In the genomic region with DNA sequence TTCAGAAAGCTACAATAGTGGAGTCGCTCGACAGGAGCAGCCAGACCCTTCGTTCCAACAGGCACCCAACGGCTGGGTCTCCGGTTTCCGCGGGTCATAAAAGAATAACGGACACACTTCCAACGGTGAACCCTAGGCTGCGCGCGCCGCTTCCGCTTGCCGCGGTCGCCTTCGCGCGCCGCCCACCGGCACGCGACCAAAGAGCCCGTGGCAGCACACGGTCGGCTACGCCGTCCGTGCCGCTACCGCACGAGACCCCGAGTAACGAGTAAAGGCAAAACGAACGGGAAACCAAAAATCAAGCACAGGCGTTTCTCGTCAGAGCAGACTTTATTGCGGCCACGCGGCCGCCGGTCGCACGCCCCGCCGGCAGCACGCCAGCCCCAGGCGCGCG, we compare ENCODE assay signal across 8 mouse cellular contexts. TPM values are rescaled to one million over a fixed set of nuclear protein-coding genes. Genes with fewer than 3 reads are reported as not detected.
DNase-seq lines count a peak whose midpoint lies in the region; ATAC-seq and TF ChIP-seq lines count a peak whose summit lies in the region.

No protein-coding gene starts in this region.

- H3K9me3 ChIP-seq in erythroblast, embryonic 14.5 days (ENCODE audit: control insufficient read depth, low read length), result no peaks in the 10 kb centered on the region
- no peaks in the 10 kb centered on the region for H3K9me3 ChIP-seq in heart, embryonic 13.5 days
- H3K9me3 ChIP-seq in liver, postnatal 0 days (ENCODE audit: low read length), result no peaks in the 10 kb centered on the region
- no peaks in the 10 kb centered on the region for H3K9me3 ChIP-seq in neural tube, embryonic 13.5 days

- H3K4me3 ChIP-seq in erythroblast, embryonic 14.5 days (replicated peaks), result peak overlapping the region; percentile 99
- peak overlapping the region; percentile 96 for H3K4me3 ChIP-seq in heart, embryonic 13.5 days
- peak overlapping the region; percentile 98 for H3K4me3 ChIP-seq in liver, postnatal 0 days (ENCODE audit: low read depth, low read length)
- peak overlapping the region; percentile 100 for H3K4me3 ChIP-seq in neural tube, embryonic 13.5 days
- H3K4me3 ChIP-seq in testis, adult 2 months (ENCODE audit: control insufficient read depth, low read depth, low read length), result peak overlapping the region; percentile 95

- H3K4me1 ChIP-seq in erythroblast, embryonic 14.5 days (ENCODE audit: control insufficient read depth), result peaks cover 67% of the 10 kb centered on the region
- H3K4me1 ChIP-seq in heart, embryonic 13.5 days, result peaks cover 38% of the 10 kb centered on the region
- peaks cover 23% of the 10 kb centered on the region for H3K4me1 ChIP-seq in liver, postnatal 0 days (ENCODE audit: insufficient read depth)
- H3K4me1 ChIP-seq in neural tube, embryonic 13.5 days (replicated peaks), result peaks cover 40% of the 10 kb centered on the region
- peaks cover 4% of the 10 kb centered on the region; the same call in 1 of the 2 replicates for H3K4me1 ChIP-seq in testis, adult 2 months (ENCODE audit: control insufficient read depth, insufficient read depth, low read length)

- no peaks in the 10 kb centered on the region for H3K27me3 ChIP-seq in erythroblast, embryonic 14.5 days (ENCODE audit: control insufficient read depth)
- no peaks in the 10 kb centered on the region for H3K27me3 ChIP-seq in heart, embryonic 13.5 days (replicated peaks)
- H3K27me3 ChIP-seq in liver, postnatal 0 days (ENCODE audit: insufficient read depth, low read length), result no peaks in the 10 kb centered on the region
- H3K27me3 ChIP-seq in neural tube, embryonic 13.5 days, result no peaks in the 10 kb centered on the region
- no peaks in the 10 kb centered on the region for H3K27me3 ChIP-seq in testis, adult 2 months (ENCODE audit: control insufficient read depth, insufficient read depth, low read length)

- peak; percentile 61 for TF ChIP-seq POLR2A in testis, adult 2 months (IDR thresholded peaks at IDR 0.05; ENCODE audit: control insufficient read depth, low read depth, low read length)

- TF ChIP-seq CTCF in liver, postnatal 0 days (IDR thresholded peaks at IDR 0.05; ENCODE audit: low read depth), result peak; percentile 24
- no peak for TF ChIP-seq CTCF in testis, adult 2 months (IDR thresholded peaks at IDR 0.05; ENCODE audit: control insufficient read depth, insufficient read depth, insufficient replicate concordance, low read depth, low read length)

- DNase-seq in CD8-positive naive resting alpha-beta T cell, adult 2 months (ENCODE audit: low read depth in 2 of 2, low spot score in 2 of 2), result peak; percentile 60 to 67
- peak; percentile 56 for DNase-seq in brain, embryonic 18.5 days (ENCODE audit: low read depth, low spot score)
- DNase-seq in kidney, postnatal 25 days, result peak; percentile 86 to 91
- peak; percentile 90 for DNase-seq in liver, postnatal 0 days

- peaks cover 30% of the 10 kb centered on the region for H3K36me3 ChIP-seq in erythroblast, embryonic 14.5 days (ENCODE audit: control insufficient read depth)
- H3K36me3 ChIP-seq in heart, embryonic 13.5 days, result 0 out of 2 replicates have a peak, but pooled peaks cover 7% of the 10 kb centered on the region
- no peaks in the 10 kb centered on the region for H3K36me3 ChIP-seq in liver, postnatal 0 days (replicated peaks; ENCODE audit: insufficient read depth, low read length)
- no peaks in the 10 kb centered on the region for H3K36me3 ChIP-seq in neural tube, embryonic 13.5 days
- H3K36me3 ChIP-seq in testis, adult 2 months (ENCODE audit: control insufficient read depth, insufficient read depth, low read length), result no peaks in the 10 kb centered on the region

- peak overlapping the region; percentile 77 for H3K4me2 ChIP-seq in heart, embryonic 13.5 days
- H3K4me2 ChIP-seq in liver, postnatal 0 days (ENCODE audit: low read depth, low read length), result peak overlapping the region; percentile 63
- peak overlapping the region; percentile 63 for H3K4me2 ChIP-seq in neural tube, embryonic 13.5 days

- peak overlapping the region; percentile 94 for H3K9ac ChIP-seq in heart, embryonic 13.5 days
- peak overlapping the region; percentile 91 for H3K9ac ChIP-seq in liver, postnatal 0 days (replicated peaks)
- H3K9ac ChIP-seq in neural tube, embryonic 13.5 days, result peak overlapping the region; percentile 86

- ATAC-seq in heart, embryonic 13.5 days (ENCODE audit: extremely low read depth, insufficient number of reproducible peaks, low FRiP score, low TSS enrichment), result no peak
- ATAC-seq in liver, postnatal 0 days, result peak; percentile 52
- ATAC-seq in neural tube, embryonic 13.5 days (ENCODE audit: low read depth), result peak; percentile 24

- H3K27ac ChIP-seq in heart, embryonic 13.5 days (replicated peaks), result peak overlapping the region; percentile 99
- H3K27ac ChIP-seq in liver, postnatal 0 days (ENCODE audit: low read depth), result peak overlapping the region; percentile 100
- peak overlapping the region; percentile 98 for H3K27ac ChIP-seq in neural tube, embryonic 13.5 days (replicated peaks)
- H3K27ac ChIP-seq in testis, adult 2 months (ENCODE audit: control insufficient read depth, insufficient read depth, low read depth, low read length), result peak overlapping the region; percentile 90

- whole genome bisulfite sequencing in heart, embryonic 13.5 days, result under 1% methylated on average over 52 of the region's 52 CpGs
- under 1% methylated on average over 52 of the region's 52 CpGs for WGBS in liver, postnatal 0 days (ENCODE audit: insufficient replicate concordance)
- WGBS in neural tube, embryonic 13.5 days, result under 1% methylated on average over 52 of the region's 52 CpGs

- TF ChIP-seq EP300 in liver, postnatal 0 days (IDR thresholded peaks at IDR 0.05; ENCODE audit: low read depth), result peak; percentile 61; the same call in 1 of the 2 replicates

RNA-seq across cellular contexts. Expression of gene Yy1, which starts 0.6 kb away (rescaled TPM):
- polyA plus RNA-seq in erythroblast, embryonic 14.5 days (2012), result 3.0 and 3.3 TPM in 2 replicates
- 9.8 and 11.7 TPM in 2 replicates for polyA plus RNA-seq in heart, embryonic 13.5 days (2015; fragmentation: Nextera tagmentation; extraction: Ambion mirVana)
- polyA plus RNA-seq in liver, postnatal 0 days (2015; fragmentation: Nextera tagmentation; extraction: Ambion mirVana), result 5.3 and 5.9 TPM in 2 replicates
- 13.5 and 14.2 TPM in 2 replicates for polyA plus RNA-seq in neural tube, embryonic 13.5 days (2015; fragmentation: Nextera tagmentation; extraction: Ambion mirVana)
- 6.9 and 7.8 TPM in 2 replicates for polyA plus RNA-seq in testis, adult 2 months (2012; rRNA removed)

RNA-seq across cellular contexts. Expression of gene Slc25a29, which starts 43.5 kb away (rescaled TPM):
- 0.02 TPM in 1 of 2 replicates, not detected in the other for polyA plus RNA-seq in erythroblast, embryonic 14.5 days (2012)
- 3.3 and 3.4 TPM in 2 replicates for polyA plus RNA-seq in heart, embryonic 13.5 days (2015; fragmentation: Nextera tagmentation; extraction: Ambion mirVana)
- 3.5 and 5.8 TPM in 2 replicates for polyA plus RNA-seq in liver, postnatal 0 days (2015; fragmentation: Nextera tagmentation; extraction: Ambion mirVana)
- 16.5 and 18.4 TPM in 2 replicates for polyA plus RNA-seq in neural tube, embryonic 13.5 days (2015; fragmentation: Nextera tagmentation; extraction: Ambion mirVana)
- polyA plus RNA-seq in testis, adult 2 months (2012; rRNA removed), result 2.8 and 4.4 TPM in 2 replicates

RNA-seq across cellular contexts. Expression of gene Slc25a47, which starts 43.7 kb away (rescaled TPM):
- 0.19 and 0.22 TPM in 2 replicates for polyA plus RNA-seq in erythroblast, embryonic 14.5 days (2012)
- 5.8 and 5.9 TPM in 2 replicates for polyA plus RNA-seq in heart, embryonic 13.5 days (2015; fragmentation: Nextera tagmentation; extraction: Ambion mirVana)
- polyA plus RNA-seq in liver, postnatal 0 days (2015; fragmentation: Nextera tagmentation; extraction: Ambion mirVana), result 481 and 632 TPM in 2 replicates
- polyA plus RNA-seq in neural tube, embryonic 13.5 days (2015; fragmentation: Nextera tagmentation; extraction: Ambion mirVana), result 12.1 and 12.3 TPM in 2 replicates
- 6.8 and 7.8 TPM in 2 replicates for polyA plus RNA-seq in testis, adult 2 months (2012; rRNA removed)

Comparison
In these comparisons a context has a peak if more than half of its experiments do, and no peak if none do; other contexts are left out.
1. RNA of gene Slc25a47, which starts 43.7 kb away (polyA plus RNA-seq): 481 to 632 TPM in liver, postnatal 0 days; 12.1 to 12.3 TPM in neural tube, embryonic 13.5 days, 6.8 to 7.8 TPM in testis, adult 2 months, 5.8 to 5.9 TPM in heart, embryonic 13.5 days and 0.19 to 0.22 TPM in erythroblast, embryonic 14.5 days; every median in the first group is over 10 times any median in the second.
2. Peak in every context shown above with its lines, with median percentiles within 50 percentile points of each other: DNase-seq, H3K4me3 ChIP-seq, H3K27ac ChIP-seq, H3K4me2 ChIP-seq and H3K9ac ChIP-seq.